Comparison of ENCODE assay signal across 14 mouse cellular contexts in the genomic region with DNA sequence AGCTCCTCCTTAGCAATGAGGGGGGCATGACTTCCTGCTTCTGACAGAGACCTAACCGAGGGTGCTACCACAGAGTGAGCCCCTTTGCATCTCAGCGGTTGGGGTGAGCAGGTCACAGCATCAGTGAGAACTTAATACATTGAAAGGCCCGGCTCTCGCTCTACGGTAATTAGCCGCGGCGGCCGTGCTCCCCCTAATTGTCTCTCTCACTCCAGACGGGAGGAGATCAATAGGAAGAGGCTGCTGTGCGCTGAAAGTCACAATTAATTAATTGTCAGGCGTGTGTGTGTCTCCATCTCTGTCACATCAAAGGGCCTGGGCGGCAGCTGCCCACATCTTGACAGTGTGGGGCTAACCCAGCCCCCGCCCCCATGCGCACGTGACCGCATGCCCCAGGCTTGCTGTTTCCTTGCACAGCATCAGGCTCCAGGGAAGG. TPM values are rescaled to one million over a fixed set of nuclear protein-coding genes. Genes with fewer than 3 reads are reported as not detected.
A peak's percentile ranks its signal among the peaks of the same experiment; 100 is the strongest.
DNase-seq lines count a peak whose midpoint lies in the region; ATAC-seq and TF ChIP-seq lines count a peak whose summit lies in the region.
"Had no signal": no experiment of that assay in that cellular context is flagged by ENCODE, and none has a peak within 500 bp of the region (broad histone marks: within the 10 kb centered on the region; RNA-seq: fewer than 3 reads in every experiment).

No protein-coding gene starts in this region.

- no peak for TF ChIP-seq CTCF in hindbrain, postnatal 0 days (IDR thresholded peaks at IDR 0.05; ENCODE audit: low read depth)
- no peak for TF ChIP-seq CTCF in gastrocnemius, adult 2 months (IDR thresholded peaks at IDR 0.05)

- peak; percentile 57 for ATAC-seq in forebrain, embryonic 13.5 days
- no peak; the same call in 1 of the 2 replicates for ATAC-seq in hindbrain, postnatal 0 days
- ATAC-seq in neural tube, embryonic 13.5 days (ENCODE audit: low read depth): peak; percentile 62
- no peak for ATAC-seq in frontal cortex, adult (ENCODE audit: low TSS enrichment)

- H3K27ac ChIP-seq in forebrain, embryonic 13.5 days: no peak overlapping the region
- H3K27ac ChIP-seq in hindbrain, postnatal 0 days: no peak overlapping the region
- 0 out of 2 replicates have a peak overlapping the region, but pooled peaks have one; percentile 13 for H3K27ac ChIP-seq in neural tube, embryonic 13.5 days (replicated peaks)
- H3K27ac ChIP-seq in gastrocnemius, adult 2 months: no peak overlapping the region
- H3K27ac ChIP-seq: limb, embryonic 15.5 days; lung, embryonic 15.5 days had no signal

- H3K27me3 ChIP-seq in forebrain, embryonic 13.5 days: peaks cover 69% of the 10 kb centered on the region
- H3K27me3 ChIP-seq in hindbrain, postnatal 0 days (ENCODE audit: insufficient read depth, low read length): 0 out of 2 replicates have a peak, but pooled peaks cover 7% of the 10 kb centered on the region
- peaks cover 45% of the 10 kb centered on the region for H3K27me3 ChIP-seq in neural tube, embryonic 13.5 days

- 3% methylated on average over 17 of the region's 17 CpGs for WGBS in forebrain, embryonic 13.5 days
- 2% methylated on average over 17 of the region's 17 CpGs for whole genome bisulfite sequencing in hindbrain, postnatal 0 days
- 2% methylated on average over 17 of the region's 17 CpGs for WGBS in neural tube, embryonic 13.5 days

- H3K4me1 ChIP-seq in forebrain, embryonic 13.5 days: peaks cover 31% of the 10 kb centered on the region
- H3K4me1 ChIP-seq in hindbrain, postnatal 0 days (ENCODE audit: insufficient read depth, low read length): peaks cover 12% of the 10 kb centered on the region; the same call in 1 of the 2 replicates
- H3K4me1 ChIP-seq in neural tube, embryonic 13.5 days (replicated peaks): peaks cover 28% of the 10 kb centered on the region
- H3K4me1 ChIP-seq: limb, embryonic 15.5 days; lung, embryonic 15.5 days had no signal

- no peaks in the 10 kb centered on the region for H3K36me3 ChIP-seq in forebrain, embryonic 13.5 days (ENCODE audit: poor library complexity, severe bottlenecking)
- H3K36me3 ChIP-seq in hindbrain, postnatal 0 days (ENCODE audit: insufficient read depth, low read length): no peaks in the 10 kb centered on the region
- no peaks in the 10 kb centered on the region for H3K36me3 ChIP-seq in neural tube, embryonic 13.5 days
- H3K36me3 ChIP-seq: limb, embryonic 15.5 days; lung, embryonic 15.5 days had no signal

- H3K4me2 ChIP-seq in forebrain, embryonic 13.5 days: peak overlapping the region; percentile 42
- H3K4me2 ChIP-seq in hindbrain, postnatal 0 days (ENCODE audit: low read depth, low read length): peak overlapping the region; percentile 27
- H3K4me2 ChIP-seq in neural tube, embryonic 13.5 days: peak overlapping the region; percentile 38
- H3K4me2 ChIP-seq: limb, embryonic 15.5 days; lung, embryonic 15.5 days had no signal

- no peak overlapping the region; the same call in 1 of the 2 replicates for H3K9ac ChIP-seq in forebrain, embryonic 13.5 days
- no peak overlapping the region for H3K9ac ChIP-seq in hindbrain, postnatal 0 days (replicated peaks; ENCODE audit: low read length)
- H3K9ac ChIP-seq in neural tube, embryonic 13.5 days: 0 out of 2 replicates have a peak overlapping the region, but pooled peaks have one; percentile 34
- H3K9ac ChIP-seq: limb, embryonic 15.5 days; lung, embryonic 15.5 days had no signal

- 0 out of 2 replicates have a peak overlapping the region, but pooled peaks have one; percentile 9 for H3K4me3 ChIP-seq in forebrain, embryonic 13.5 days
- no peak overlapping the region for H3K4me3 ChIP-seq in hindbrain, postnatal 0 days (ENCODE audit: low read length)
- H3K4me3 ChIP-seq in neural tube, embryonic 13.5 days: no peak overlapping the region
- no peak overlapping the region for H3K4me3 ChIP-seq in gastrocnemius, adult 2 months
- H3K4me3 ChIP-seq: limb, embryonic 15.5 days; lung, embryonic 15.5 days had no signal

- DNase-seq in embryo, embryonic 10.5 days (ENCODE audit: low spot score): peak; percentile 42
- DNase-seq in hindbrain, postnatal 0 days (ENCODE audit: low spot score): no peak
- no peak for DNase-seq in cerebellum, adult 11 months
- no peak for DNase-seq in gastrocnemius, adult 2 months
- DNase-seq: heart, adult 11 months; kidney, postnatal 10 days; right cerebral cortex, adult 18-20 months had no signal

- intact Hi-C loops in gastrocnemius, adult 2 months (cut with DNase I): no loop called here

- H3K9me3 ChIP-seq in forebrain, embryonic 13.5 days (replicated peaks): no peaks in the 10 kb centered on the region
- H3K9me3 ChIP-seq in hindbrain, postnatal 0 days (ENCODE audit: low read length): no peaks in the 10 kb centered on the region
- no peaks in the 10 kb centered on the region for H3K9me3 ChIP-seq in neural tube, embryonic 13.5 days
- H3K9me3 ChIP-seq: limb, embryonic 15.5 days; lung, embryonic 15.5 days had no signal

RNA-seq across cellular contexts. Expression of a gene that starts 12.6 kb away (rescaled TPM):
- 10.6 and 12.0 TPM in 2 replicates for polyA plus RNA-seq in forebrain, embryonic 13.5 days (2015; fragmentation: Nextera tagmentation; extraction: Ambion mirVana)
- total RNA-seq in hindbrain, postnatal 0 days (2014; rRNA removed): 49.6 and 55.4 TPM in 2 replicates
- polyA plus RNA-seq in hindbrain, postnatal 0 days (2015; fragmentation: Nextera tagmentation; extraction: Ambion mirVana): 48.4 and 49.9 TPM in 2 replicates
- 23.2 and 28.5 TPM in 2 replicates for polyA plus RNA-seq in neural tube, embryonic 13.5 days (2015; fragmentation: Nextera tagmentation; extraction: Ambion mirVana)
- total RNA-seq in gastrocnemius, adult 2 months (2021): 10 to 100 TPM in 1 of 2 experiments, 1 to 10 TPM in 1; 7.0 to 15.8 TPM
- total RNA-seq: hematopoietic stem cell, adult 5-6 weeks had no signal

RNA-seq across cellular contexts. Expression of a gene that starts 18.4 kb away (rescaled TPM):
- 8.0 and 8.3 TPM in 2 replicates for polyA plus RNA-seq in forebrain, embryonic 13.5 days (2015; fragmentation: Nextera tagmentation; extraction: Ambion mirVana)
- 71.8 and 90.1 TPM in 2 replicates for total RNA-seq in hindbrain, postnatal 0 days (2014; rRNA removed)
- 47.1 and 48.3 TPM in 2 replicates for polyA plus RNA-seq in hindbrain, postnatal 0 days (2015; fragmentation: Nextera tagmentation; extraction: Ambion mirVana)
- 24.7 and 25.5 TPM in 2 replicates for polyA plus RNA-seq in neural tube, embryonic 13.5 days (2015; fragmentation: Nextera tagmentation; extraction: Ambion mirVana)
- 10 to 100 TPM in 1 of 2 experiments, 1 to 10 TPM in 1; 7.6 to 15.4 TPM for total RNA-seq in gastrocnemius, adult 2 months (2021)
- total RNA-seq: common myeloid progenitor, adult 5-6 weeks had no signal

RNA-seq across cellular contexts. Expression of a gene that starts 25.2 kb away (rescaled TPM):
- polyA plus RNA-seq in forebrain, embryonic 13.5 days (2015; fragmentation: Nextera tagmentation; extraction: Ambion mirVana): 19.1 and 20.4 TPM in 2 replicates
- total RNA-seq in hindbrain, postnatal 0 days (2014; rRNA removed): 65.5 and 72.0 TPM in 2 replicates
- polyA plus RNA-seq in hindbrain, postnatal 0 days (2015; fragmentation: Nextera tagmentation; extraction: Ambion mirVana): 75.8 and 79.7 TPM in 2 replicates
- polyA plus RNA-seq in neural tube, embryonic 13.5 days (2015; fragmentation: Nextera tagmentation; extraction: Ambion mirVana): 47.3 and 50.5 TPM in 2 replicates
- total RNA-seq in gastrocnemius, adult 2 months (2021): 10 to 100 TPM in 1 of 2 experiments, 1 to 10 TPM in 1; 8.4 to 18.3 TPM

RNA-seq across cellular contexts. Expression of a gene that starts 45.4 kb away (rescaled TPM):
- 1.1 and 1.3 TPM in 2 replicates for polyA plus RNA-seq in forebrain, embryonic 13.5 days (2015; fragmentation: Nextera tagmentation; extraction: Ambion mirVana)
- 52.9 and 59.3 TPM in 2 replicates for total RNA-seq in hindbrain, postnatal 0 days (2014; rRNA removed)
- 13.3 and 14.2 TPM in 2 replicates for polyA plus RNA-seq in hindbrain, postnatal 0 days (2015; fragmentation: Nextera tagmentation; extraction: Ambion mirVana)
- polyA plus RNA-seq in neural tube, embryonic 13.5 days (2015; fragmentation: Nextera tagmentation; extraction: Ambion mirVana): 8.0 and 9.1 TPM in 2 replicates
- not detected for total RNA-seq in gastrocnemius, adult 2 months (2021)
- total RNA-seq: common myeloid progenitor, adult 5-6 weeks; hematopoietic stem cell, adult 5-6 weeks had no signal

Comparison
In these comparisons a context has a peak if more than half of its experiments do, and no peak if none do; other contexts are left out.
1. ATAC-seq: peak in forebrain, embryonic 13.5 days (single experiment) and neural tube, embryonic 13.5 days (single experiment); none in hindbrain, postnatal 0 days (single experiment) and frontal cortex, adult (single experiment).
2. Peak in every context shown above with its lines, with median percentiles within 50 percentile points of each other: H3K4me2 ChIP-seq.